Mouse (Mus musculus) R1 (cell line): ENCODE results near the gene Crtac1.
A peak's percentile ranks its signal among the peaks of the same experiment; 100 is the strongest.

Experiments used
- DNase-seq: peaks from one replicate; pipeline ENCODE4 v3.0.0-alpha.2; 2018; ENCODE audit warnings: low read depth, low spot score

The Crtac1 gene

GRCm38 (mm10) chr19:42431485-42432190 lies at the start of gene Crtac1:
Gene Crtac1 (minus strand): TSS chr19:42431783.
- peak; percentile 85 for DNase-seq

DNA sequence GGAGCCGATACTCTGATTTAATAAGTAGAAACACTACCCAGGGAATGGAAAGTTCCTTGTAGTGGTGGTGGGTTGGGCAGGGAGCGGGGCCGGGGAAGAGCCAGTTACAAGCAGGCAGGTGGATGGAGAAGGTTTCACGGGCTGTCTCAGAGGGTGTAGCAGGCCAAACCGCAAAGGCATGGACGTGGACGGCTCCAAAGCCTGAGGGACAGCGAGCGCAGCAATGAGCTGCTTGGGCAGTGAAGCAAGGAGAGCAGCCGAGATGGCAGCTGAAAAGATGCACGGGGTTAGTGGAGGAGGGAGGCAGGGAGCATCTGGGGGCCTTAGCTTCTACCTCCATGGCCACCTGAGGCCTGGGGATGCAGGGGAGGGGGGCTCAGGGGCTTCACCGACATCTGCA lies 46.7 kb upstream of the Crtac1 start:
- DNase-seq, result no peak

DNA sequence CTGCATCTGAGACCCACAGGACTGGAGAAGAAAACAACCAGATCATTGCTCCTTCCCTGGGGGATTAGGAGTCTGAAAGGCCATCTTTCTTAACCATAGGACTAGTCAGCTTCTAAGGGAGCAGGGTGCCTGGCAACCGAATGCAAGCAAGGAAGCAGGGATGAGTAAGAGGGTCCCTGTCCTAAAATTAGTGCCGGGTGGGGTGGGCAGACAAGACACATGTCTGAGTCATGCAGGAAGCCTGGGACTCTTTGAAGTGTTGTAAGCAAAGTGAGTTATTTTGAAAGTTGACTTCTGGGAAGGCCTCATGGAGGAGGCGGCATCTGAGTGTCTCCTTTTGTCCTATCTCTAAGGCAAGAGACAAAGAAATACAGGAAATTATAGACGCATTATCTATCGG lies 46.2 kb upstream of the Crtac1 start:
- no peak for DNase-seq

GRCm38 (mm10) chr19:42472831-42473230 lies 41.2 kb upstream of the Crtac1 start:
- DNase-seq, result peak; percentile 51

- DNase-seq, result no peak
Observed at GRCm38 (mm10) chr19:42471571-42471970, 40.0 kb upstream of the Crtac1 start.

DNA sequence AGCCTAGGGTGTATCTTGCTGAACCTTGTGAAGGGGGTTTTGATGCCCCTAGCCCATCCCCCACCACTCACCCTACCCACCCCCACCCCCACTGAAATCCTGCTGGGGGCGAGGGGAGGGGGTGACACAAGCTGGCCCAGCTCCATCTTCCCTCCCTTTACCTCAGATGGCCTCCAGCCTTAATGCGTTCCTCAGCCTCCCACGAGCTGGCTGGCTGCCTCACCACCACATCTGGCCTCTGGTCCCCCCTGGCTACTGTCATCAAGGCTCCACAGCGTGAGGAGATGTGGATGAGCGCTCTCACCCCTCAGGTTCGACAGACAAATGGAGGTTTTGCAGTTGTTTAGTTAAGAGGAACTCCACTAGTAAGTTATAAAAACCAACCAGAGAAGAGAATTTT lies 30.3 kb upstream of the Crtac1 start:
- no peak for DNase-seq

DNA sequence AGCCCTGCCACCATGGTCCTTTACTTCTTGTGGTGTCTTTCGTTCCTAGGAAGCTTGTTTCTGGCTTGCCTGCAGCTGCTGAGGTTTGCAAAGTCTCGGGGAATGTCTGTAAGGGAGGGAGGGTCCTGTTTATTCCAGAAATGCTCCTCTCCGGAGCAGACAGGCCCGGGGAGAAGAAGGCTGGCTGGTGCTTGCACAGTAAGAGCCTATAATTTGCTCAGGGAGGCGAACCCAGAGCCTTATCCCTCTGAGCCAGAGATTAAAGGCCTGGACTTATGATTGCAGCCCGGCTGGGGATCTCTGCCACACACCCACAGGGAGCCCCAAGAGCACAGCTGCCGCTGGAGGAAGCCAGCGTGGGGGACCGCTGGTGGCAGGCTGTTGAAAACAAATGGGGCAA lies 29.8 kb upstream of the Crtac1 start:
- DNase-seq, result no peak

DNA sequence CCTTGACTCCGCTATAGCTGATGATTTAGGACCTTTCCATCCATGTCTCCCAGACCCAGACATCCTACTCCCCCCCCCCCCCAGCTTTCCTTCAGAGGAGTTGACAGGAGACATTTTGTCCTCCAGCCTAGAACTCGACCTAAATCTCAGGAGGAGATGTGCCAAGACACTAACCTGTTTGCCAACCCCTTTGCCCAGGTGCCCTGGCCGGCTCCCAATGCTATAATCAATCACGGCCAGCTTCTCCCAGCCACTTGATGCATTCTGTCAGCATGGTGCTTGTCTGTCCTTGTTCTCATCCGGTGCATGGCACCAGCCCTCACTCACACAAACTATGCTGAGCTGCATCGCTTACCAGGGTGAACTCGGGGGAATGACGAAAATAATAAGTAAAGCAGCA lies 27.9 kb upstream of the Crtac1 start:
- DNase-seq, result no peak

DNA sequence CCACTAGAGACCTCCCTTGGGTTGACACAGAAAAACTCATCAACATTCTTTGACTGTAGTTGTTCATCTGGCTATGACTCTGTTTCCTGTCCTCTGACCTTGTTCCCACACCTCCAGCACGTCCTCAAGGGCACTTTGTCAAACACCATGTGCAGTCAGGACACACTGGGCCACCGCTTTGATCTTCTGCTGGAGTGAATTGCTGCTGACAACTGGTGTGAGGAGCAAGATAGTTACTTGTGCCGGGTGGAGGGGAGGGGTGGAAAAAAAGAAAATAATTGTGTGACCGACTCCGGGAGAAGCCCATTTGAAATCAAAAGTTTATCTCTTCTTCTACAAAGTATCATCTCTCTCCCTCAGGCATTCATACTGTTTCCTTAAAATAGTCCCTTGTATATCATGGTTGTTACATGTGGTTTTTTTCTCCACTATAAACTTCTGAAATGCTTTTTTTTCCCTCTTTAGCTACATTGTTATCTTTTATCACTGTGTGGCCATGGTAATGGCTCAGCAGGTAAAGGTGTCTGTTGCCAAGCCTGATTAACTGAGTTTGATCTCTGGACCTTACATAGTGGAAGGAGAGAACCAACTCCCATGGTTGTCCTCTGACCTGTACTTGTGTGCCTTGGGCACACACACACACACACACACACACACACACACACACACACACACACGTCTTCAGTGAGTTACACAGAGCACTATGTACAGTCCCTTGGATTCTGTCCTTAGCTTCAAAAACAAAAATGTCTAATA lies 23.1 kb upstream of the Crtac1 start:
- DNase-seq, result no peak

DNA sequence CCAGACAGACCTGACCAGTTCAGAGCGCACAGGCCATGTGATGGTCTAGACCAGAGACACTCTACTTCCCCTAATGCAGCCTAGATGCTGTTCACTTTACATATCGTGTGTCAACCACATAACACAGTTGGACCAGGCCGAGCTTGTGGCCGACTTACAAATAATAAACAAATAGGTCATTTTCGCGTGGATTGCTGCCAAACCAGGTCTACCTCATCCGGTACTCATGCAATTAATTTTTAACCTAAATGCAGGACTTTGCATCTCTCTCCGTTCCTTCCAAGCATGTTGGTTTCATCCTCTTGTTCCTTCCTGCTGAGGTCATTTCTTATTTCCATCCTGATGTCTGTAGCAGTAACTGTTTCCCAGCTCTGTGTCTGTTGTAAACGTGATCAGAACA lies 22.4 kb upstream of the Crtac1 start:
- no peak for DNase-seq

GRCm38 (mm10) chr19:42452539-42452938 lies 21.0 kb upstream of the Crtac1 start:
- no peak for DNase-seq

DNA sequence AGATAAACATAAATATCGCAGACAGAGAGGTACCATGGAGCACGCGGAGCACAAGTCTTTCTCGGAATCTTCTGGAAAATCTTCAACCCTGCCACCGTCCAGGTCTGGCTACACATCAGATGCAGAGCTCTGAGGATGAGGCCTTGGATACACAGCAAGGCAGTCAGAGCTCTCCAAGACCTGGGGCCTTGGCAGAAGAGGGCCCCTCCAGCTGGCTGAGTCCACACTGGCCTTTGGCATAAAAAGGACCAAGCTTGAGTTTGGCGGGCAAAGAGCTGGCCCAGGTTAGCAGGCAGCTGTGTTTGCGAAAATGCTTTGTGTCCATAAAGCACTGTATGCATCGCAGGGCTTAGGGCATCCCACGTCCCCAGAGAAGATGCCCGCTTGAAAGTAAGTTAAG lies 17.0 kb upstream of the Crtac1 start:
- no peak for DNase-seq

- peak; percentile 77 for DNase-seq
Observed at GRCm38 (mm10) chr19:42443887-42444409, 12.4 kb upstream of the Crtac1 start.

DNA sequence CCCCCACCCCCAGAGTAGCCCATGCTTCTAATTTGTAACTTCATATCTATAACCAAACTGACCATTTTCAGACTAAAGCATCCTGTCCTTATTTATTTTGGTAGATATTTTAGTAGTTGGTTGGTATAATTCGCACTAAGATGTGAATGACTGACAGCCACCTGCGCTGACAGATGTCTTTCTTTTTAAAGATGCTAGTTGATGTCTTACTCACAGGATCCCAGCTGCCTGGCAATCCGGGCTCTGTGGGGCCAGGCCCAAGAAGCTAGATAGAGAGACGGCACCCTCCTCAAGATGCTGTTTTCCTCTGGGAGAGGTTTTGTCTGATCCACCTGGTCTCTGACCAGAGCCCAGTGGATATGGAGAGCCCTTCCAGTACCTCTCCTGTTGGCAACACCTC lies 11.7 kb upstream of the Crtac1 start:
- DNase-seq, result no peak

DNA sequence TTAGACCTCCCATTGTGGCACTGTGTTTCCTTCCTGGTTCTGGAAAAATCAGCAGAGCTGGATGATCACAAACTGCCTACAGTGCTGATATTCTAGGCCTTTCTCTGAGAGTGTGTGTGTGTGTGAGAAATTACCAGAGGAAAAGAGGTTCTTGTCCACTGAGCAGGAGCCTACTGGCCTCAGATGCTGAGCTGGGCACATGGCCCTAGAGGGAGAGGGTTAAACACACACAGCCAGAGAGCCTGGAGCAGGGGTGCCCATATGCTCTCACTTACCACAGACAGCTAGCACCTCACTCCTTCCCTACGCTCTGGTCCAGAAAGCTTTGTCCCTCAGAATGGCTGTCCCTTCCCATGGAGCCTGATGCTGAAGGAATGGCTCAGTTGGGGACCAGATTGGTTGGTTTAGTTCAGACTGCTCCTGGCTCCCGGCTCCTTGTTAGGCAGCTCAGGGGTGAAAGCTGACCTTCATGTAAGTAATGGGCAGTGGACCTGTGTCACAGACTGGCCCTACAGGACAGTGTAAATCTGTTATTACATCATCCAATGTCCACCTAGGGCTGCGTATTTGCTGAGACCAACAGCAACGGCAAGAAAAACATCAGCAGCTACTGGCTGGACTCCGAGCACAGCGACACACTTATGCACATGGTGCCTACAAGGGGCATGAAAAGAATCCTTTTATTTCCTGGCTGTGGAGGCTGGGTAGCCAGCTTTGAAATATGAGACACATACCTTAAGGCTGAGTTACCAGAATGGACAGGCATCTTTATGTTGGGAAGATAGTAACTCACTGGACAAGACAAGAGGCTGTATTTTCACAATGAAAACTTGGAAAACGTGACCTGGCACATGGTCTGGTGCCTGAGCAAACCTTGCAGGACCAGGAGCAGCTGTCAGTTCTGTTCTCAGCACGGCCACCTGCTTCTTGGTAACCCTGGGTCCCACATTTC lies 10.9 kb upstream of the Crtac1 start:
- DNase-seq, result no peak

GRCm38 (mm10) chr19:42440089-42440488 lies 8.5 kb upstream of the Crtac1 start:
- DNase-seq, result peak; percentile 82

GRCm38 (mm10) chr19:42439353-42439752 lies 7.8 kb upstream of the Crtac1 start:
- peak; percentile 84 for DNase-seq

DNA sequence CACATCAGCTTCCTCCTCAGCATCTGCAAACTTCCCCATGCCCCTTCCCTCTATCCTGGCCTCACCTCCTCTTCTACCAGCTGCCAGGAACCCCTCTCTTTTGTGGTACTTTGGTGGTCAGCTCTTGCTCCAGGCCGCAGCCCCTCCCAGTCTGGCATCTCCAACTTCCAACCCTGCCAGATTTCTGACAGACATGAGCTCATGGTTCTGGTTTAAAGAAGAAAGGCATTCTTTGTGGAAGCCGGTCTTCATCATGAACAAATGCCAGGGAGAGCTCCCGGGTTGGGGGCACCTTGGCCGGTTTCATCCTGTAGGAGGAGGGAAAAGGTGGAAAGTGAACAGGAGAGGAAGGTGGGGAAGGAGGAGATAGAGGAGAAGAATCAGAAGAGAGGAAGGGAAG lies 4.0 kb upstream of the Crtac1 start:
- DNase-seq, result no peak

DNA sequence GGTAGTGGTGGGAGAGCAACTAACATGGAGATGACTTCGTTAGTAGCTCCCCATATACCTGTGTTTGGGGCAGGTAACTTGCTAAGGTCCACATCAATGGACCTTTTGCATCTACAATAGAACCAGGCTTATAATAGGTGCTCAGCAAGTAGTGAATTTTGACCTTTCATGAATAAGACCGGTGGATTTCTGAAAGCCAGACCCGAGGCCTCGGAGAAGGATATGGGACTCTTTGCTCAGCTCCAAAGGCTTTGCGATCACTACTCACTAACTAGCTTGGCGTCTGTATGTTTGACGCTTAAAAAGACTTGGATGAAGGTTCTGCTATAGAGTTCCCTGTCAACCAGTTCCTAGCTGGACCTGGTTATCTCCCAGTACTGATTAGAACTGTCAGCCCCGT lies 1.2 kb upstream of the Crtac1 start:
- no peak for DNase-seq

DNA sequence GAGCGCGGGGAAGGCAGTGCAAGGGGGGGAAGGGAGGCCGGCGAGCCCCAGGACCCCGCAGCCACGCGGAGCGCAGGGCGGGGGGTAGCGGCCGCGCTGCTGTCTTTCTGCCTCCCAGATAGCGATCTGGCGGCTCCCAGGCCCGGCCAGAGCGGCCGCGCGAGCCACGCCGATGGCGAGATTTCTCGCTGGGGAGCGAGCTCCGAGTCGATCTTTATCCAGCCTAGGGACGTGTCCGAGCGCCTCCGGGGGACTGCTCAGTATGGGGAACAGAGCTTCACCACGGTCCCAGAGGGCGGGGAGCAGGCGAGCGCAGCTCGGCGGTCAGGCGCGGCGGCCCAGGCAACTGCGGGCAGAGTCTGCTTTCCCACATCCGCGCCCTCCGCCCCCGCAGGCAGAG lies 608 bp upstream of the Crtac1 start:
- DNase-seq, result peak; percentile 64

GRCm38 (mm10) chr19:42430981-42431380 lies 602 bp downstream of the Crtac1 start:
- peak; percentile 9 for DNase-seq

DNA sequence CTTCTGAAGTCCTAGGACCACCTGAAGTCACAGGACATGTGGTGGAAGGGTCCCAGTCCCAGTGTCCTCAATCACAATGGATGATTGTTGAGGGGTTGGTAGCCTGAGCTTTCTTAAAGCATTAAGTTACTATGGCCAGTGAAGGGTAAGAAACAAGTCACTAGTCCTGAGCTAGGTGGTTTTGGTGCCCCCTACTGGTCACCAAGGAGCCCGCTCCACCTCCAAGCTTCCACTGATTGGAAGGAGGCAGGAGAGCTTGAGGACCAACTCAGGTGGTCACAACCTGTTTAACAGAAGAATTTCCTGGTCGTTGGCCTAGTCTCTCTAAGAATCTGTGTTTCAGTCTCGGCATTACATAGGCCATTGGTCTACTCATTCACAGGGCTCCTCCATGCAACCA lies 2.2 kb downstream of the Crtac1 start:
- DNase-seq, result peak; percentile 85
